Mouse (Mus musculus): ENCODE results near the gene Lhx1. TPM values are rescaled to one million over a fixed set of nuclear protein-coding genes. Genes with fewer than 3 reads are reported as not detected.

The Lhx1 gene
- polyA plus RNA-seq, 1 experiment from 2014 or later: 37.6 TPM

- no peak; the same call in 1 of the 2 replicates for ATAC-seq (ENCODE audit: low FRiP score)
- H3K27me3 ChIP-seq (replicated peaks): peaks cover 79% of the 10 kb centered on the region
- WGBS: under 1% methylated on average over 43 of the region's 48 CpGs
These were observed 644 bp downstream of the Lhx1 start for GRCm38 (mm10) chr11:84524511-84525270.

DNA sequence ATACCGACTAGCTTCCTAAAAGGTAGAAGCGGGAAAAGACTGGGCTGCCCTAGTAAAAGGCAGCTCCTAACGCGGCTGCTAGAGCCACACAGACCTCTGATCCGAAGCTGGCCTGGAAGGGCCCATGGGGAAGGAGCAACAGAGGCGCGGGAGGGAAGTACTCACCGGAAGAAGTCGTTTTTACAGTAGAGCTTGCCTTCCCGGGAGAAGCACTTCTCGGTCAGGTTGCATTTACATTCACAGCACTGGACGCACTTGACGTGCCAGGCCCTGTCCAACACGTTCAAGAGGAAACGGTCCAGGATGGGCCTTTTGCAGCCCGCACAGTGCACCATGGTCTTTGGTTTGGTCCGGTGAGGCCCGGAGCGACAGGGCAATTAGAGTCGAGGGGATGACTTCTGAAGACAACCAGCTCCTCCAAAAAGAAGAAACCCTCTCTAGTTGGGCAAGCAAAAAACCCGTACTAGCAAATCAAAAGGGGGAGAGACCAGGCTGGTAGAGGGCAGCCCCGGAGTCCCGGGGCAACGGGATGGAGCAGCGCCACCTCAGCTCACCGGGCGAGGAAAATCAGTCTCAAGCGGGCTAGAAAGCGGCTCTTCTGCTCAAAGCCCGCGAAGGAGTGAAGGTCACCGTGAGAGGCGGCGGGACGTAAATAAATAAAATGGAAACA, 1.4 kb downstream of the Lhx1 start:
- Histone ChIP-seq H3K4me2 (peak overlapping the region; percentile 70), H3K27me3 (replicated peaks) (peaks cover 83% of the 10 kb centered on the region), H3K9ac (replicated peaks) (peak overlapping the region; percentile 62), H3K4me3 (replicated peaks) (peak overlapping the region; percentile 50), H3K4me1 (peaks cover 34% of the 10 kb centered on the region), H3K27ac (replicated peaks) (peak overlapping the region; percentile 83), H3K9me3 (replicated peaks) (no peaks in the 10 kb centered on the region), H3K36me3 (no peaks in the 10 kb centered on the region)
- no peak for ATAC-seq (ENCODE audit: low FRiP score)
- under 1% methylated on average over 35 of the region's 35 CpGs for WGBS

More at GRCm38 (mm10) chr11:84524511-84525270, 644 bp downstream of the Lhx1 start:
- no peaks in the 10 kb centered on the region for H3K9me3 ChIP-seq (replicated peaks)
- peaks cover 39% of the 10 kb centered on the region for H3K4me1 ChIP-seq
- H3K27ac ChIP-seq (replicated peaks): peak overlapping the region; percentile 83
- H3K36me3 ChIP-seq: no peaks in the 10 kb centered on the region
- H3K4me3 ChIP-seq (replicated peaks): peak overlapping the region; percentile 50
- peak overlapping the region; percentile 62 for H3K9ac ChIP-seq (replicated peaks)
- H3K4me2 ChIP-seq: peak overlapping the region; percentile 70

GRCm38 (mm10) chr11:84523321-84523831, 2.0 kb downstream of the Lhx1 start:
- Histone ChIP-seq H3K27ac (replicated peaks) (peak overlapping the region; percentile 83), H3K9me3 (replicated peaks) (no peaks in the 10 kb centered on the region), H3K4me1 (peaks cover 34% of the 10 kb centered on the region), H3K4me2 (peak overlapping the region; percentile 70), H3K36me3 (no peaks in the 10 kb centered on the region), H3K9ac (replicated peaks) (peak overlapping the region; percentile 62), H3K27me3 (replicated peaks) (peaks cover 85% of the 10 kb centered on the region), H3K4me3 (replicated peaks) (peak overlapping the region; percentile 50)
- ATAC-seq (ENCODE audit: low FRiP score): no peak
- under 1% methylated on average over 16 of the region's 16 CpGs for WGBS

DNA sequence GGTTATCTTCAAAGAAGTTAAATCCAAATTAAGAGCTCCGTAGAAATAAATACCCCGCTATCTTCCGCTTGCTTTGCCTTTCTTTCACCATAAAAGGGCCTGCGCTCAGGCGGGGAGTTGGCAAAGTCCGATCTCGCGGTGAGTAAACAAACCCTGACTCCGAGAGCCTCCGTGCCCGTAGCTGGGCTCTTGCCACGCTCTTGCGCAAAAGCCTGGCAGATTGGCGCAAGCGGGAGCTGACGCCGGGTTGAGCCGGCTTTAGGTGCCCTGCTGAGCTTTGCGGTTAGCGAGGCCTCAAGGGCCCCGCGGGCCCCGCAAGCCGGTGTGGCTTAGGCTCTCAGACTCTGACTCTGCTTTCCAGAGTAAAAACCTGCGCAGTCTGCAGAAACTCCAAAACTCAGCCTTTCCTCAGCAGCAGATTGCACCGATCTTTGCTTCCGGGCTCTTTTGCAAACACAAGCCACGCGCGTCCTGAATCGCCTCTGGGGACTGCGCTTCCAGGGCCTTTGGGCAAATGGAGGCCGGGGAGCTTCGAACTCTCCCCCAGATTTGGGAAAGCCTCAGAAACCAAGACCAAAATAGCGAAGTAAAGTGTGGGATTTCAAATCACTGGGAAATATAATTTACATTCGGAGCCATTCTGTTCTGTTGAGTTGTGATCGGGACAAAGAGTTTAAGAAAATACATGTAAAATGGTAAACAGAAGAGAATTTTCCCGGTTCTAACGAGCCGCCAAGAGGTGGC, 2.6 kb downstream of the Lhx1 start:
- H3K36me3 ChIP-seq: no peaks in the 10 kb centered on the region
- peak overlapping the region; percentile 83 for H3K27ac ChIP-seq (replicated peaks)
- 1% methylated on average over 40 of the region's 40 CpGs for WGBS
- H3K4me2 ChIP-seq: peak overlapping the region; percentile 70
- no peaks in the 10 kb centered on the region for H3K9me3 ChIP-seq (replicated peaks)
- peak overlapping the region; percentile 62 for H3K9ac ChIP-seq (replicated peaks)
- H3K4me1 ChIP-seq: peaks cover 34% of the 10 kb centered on the region
- peaks cover 81% of the 10 kb centered on the region for H3K27me3 ChIP-seq (replicated peaks)
- H3K4me3 ChIP-seq (replicated peaks): peak overlapping the region; percentile 50
- ATAC-seq (ENCODE audit: low FRiP score): no peak

DNA sequence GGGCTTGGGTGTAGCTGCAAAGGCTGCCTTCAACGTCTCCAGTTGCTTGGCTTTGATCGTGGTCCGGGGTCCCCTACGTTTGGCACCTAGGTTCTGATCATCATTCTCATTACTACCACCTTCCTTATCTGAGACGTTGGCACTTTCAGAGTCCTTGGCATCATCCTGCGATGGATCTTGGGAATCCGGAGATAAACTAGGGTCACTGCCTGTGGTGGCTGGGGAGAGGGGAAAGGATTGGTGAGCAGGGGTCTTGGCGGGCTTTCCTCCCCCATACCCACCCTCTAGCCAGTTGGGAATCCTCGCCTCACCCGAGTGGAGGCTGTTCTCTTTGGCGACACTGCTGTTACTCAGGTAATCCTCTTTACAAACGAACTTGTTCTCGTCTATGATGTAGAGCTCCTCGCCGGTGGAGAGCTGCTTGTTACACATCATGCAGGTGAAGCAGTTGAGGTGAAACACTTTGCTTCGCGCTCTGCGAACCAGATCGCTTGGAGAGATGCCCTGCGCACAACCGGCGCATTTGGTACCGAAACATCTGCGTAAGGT, 3.5 kb downstream of the Lhx1 start:
- peak overlapping the region; percentile 70 for H3K4me2 ChIP-seq
- peak overlapping the region; percentile 62 for H3K9ac ChIP-seq (replicated peaks)
- H3K4me3 ChIP-seq (replicated peaks): peak overlapping the region; percentile 50
- H3K27ac ChIP-seq (replicated peaks): peak overlapping the region; percentile 83
- H3K36me3 ChIP-seq: no peaks in the 10 kb centered on the region
- 4% methylated on average over 24 of the region's 24 CpGs for WGBS
- ATAC-seq (ENCODE audit: low FRiP score): no peak
- H3K9me3 ChIP-seq (replicated peaks): no peaks in the 10 kb centered on the region
- H3K4me1 ChIP-seq: peaks cover 34% of the 10 kb centered on the region
- H3K27me3 ChIP-seq (replicated peaks): peaks cover 78% of the 10 kb centered on the region

DNA sequence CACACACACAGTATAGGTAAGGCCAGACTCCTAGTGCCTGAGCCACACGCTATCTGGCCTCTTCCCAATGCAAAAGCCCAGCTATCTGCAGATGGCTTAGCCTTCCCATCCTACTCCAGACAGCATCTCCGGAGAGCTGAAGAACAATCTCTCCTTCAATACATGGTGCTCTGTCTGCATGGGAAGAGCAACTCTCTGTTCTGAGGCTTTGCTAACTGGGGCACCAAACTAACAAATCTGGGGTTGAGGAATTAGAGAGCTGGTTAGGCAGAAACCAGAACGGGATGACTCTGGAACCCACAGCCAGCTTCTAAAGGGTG, 4.3 kb downstream of the Lhx1 start:
- no peak for ATAC-seq (ENCODE audit: low FRiP score)
- WGBS: 17% methylated on average over 3 of the region's 3 CpGs
- peaks cover 75% of the 10 kb centered on the region for H3K27me3 ChIP-seq (replicated peaks)
- H3K4me2 ChIP-seq: peak overlapping the region; percentile 70
- peak overlapping the region; percentile 62 for H3K9ac ChIP-seq (replicated peaks)
- peak overlapping the region; percentile 50 for H3K4me3 ChIP-seq (replicated peaks)
- peaks cover 31% of the 10 kb centered on the region for H3K4me1 ChIP-seq
- peak overlapping the region; percentile 83 for H3K27ac ChIP-seq (replicated peaks)
- no peaks in the 10 kb centered on the region for H3K9me3 ChIP-seq (replicated peaks)
- no peaks in the 10 kb centered on the region for H3K36me3 ChIP-seq

DNA sequence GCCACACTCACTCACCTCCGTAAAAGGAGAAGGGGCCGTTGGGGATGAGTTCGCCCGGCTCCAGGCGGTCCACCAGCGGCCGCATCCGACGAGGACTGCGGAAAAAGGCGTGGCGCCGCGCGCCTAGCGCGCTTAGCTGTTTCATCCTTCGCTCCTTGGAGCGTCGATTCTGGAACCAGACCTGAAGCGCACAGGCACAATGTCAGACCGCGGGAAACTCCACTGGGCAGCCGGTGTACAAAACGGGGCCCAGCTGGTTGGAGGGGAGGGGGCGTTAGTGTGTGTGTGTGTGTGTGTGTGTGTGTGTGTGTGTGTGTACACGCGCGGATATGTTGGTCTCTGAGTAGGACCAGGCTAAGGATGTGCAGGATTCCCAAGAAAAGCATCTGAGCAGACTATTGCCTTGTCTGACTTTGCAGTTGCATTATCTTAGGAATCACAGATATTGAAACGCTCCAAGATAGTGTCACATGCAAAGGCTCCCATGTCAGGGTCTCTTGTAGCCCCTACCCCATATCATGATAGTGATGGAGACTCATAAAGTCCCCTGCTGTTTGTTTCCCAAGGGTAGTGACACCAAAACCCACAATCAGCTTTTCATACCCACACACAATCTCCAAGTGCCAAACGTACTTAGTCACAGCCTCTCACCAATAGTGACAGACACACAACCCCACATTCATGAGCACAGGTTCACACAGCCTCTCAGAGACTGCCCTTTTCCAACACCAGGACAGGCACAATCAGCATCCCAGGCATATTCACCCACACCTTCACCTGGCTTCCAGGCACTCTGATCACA, 4.9 kb downstream of the Lhx1 start:
- H3K9me3 ChIP-seq (replicated peaks): no peaks in the 10 kb centered on the region
- H3K4me1 ChIP-seq: peaks cover 26% of the 10 kb centered on the region
- no peaks in the 10 kb centered on the region for H3K36me3 ChIP-seq
- H3K4me2 ChIP-seq: peak overlapping the region; percentile 70
- peak overlapping the region; percentile 62 for H3K9ac ChIP-seq (replicated peaks)
- WGBS: 1% methylated on average over 31 of the region's 31 CpGs
- no peak for ATAC-seq (ENCODE audit: low FRiP score)
- peak overlapping the region; percentile 83 for H3K27ac ChIP-seq (replicated peaks)
- peaks cover 75% of the 10 kb centered on the region for H3K27me3 ChIP-seq (replicated peaks)
- H3K4me3 ChIP-seq (replicated peaks): peak overlapping the region; percentile 50

DNA sequence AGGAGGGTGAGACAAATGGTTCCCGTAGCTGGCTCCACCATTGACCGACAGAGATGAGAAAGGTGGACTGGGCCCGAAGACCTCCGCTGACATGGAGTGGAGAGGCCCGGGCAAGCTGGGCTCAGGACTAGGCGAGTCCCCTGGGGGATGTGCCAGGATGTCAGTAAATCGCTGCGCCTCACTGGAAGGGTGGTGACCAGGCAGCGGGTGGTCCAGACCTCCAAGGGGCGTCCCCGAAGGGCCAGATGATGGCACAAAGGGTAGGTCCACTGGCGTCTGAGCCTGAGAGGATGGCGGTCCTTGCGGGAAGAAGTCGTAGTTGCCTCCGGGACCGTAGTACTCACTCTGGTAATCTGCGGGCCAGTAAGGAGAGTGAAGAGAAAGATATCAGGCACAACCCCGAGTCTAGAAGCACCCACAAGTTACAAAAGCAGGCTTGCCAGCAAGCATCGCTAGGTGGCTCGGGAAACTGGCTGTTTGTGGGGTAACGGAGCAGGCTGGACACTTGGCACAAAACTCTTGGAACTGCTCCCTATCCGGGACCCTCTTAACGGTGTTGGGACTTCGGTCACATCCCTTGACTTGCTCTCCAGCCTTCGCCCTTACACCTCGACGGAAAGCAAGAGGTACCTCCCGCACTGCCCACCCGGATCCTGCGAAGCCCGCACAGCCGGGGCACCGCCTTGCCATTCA, 5.6 kb downstream of the Lhx1 start:
- Histone ChIP-seq H3K27me3 (replicated peaks) (peaks cover 76% of the 10 kb centered on the region), H3K9me3 (replicated peaks) (no peaks in the 10 kb centered on the region), H3K4me1 (peaks cover 18% of the 10 kb centered on the region), H3K4me3 (replicated peaks) (peak overlapping the region; percentile 50), H3K27ac (replicated peaks) (peak overlapping the region; percentile 83), H3K9ac (replicated peaks) (peak overlapping the region; percentile 62), H3K36me3 (no peaks in the 10 kb centered on the region), H3K4me2 (peak overlapping the region; percentile 70)
- no peak for ATAC-seq (ENCODE audit: low FRiP score)
- WGBS: 3% methylated on average over 34 of the region's 34 CpGs

DNA sequence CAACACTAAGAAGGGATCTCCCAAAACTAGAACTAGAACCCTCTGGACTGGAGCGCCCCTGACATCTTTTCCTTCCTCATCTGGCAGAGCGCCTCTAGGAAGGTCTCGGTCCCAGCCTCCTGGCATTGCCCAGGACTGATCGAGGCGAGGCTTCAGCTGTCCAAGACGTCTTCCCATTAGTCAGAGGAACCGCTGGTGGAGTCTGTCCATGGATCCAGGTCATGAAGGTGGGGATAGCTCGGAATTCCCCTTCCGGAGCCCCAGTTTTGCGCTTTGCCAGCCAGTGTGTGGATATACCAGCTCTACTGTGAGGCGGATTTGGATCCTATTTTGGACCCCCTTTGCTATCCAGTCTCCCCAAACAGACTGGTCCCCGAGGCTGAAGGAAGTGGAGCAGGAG, 6.3 kb downstream of the Lhx1 start:
- Histone ChIP-seq H3K27ac (replicated peaks) (peak overlapping the region; percentile 83), H3K4me1 (peaks cover 14% of the 10 kb centered on the region), H3K36me3 (no peaks in the 10 kb centered on the region), H3K9me3 (replicated peaks) (no peaks in the 10 kb centered on the region), H3K4me3 (replicated peaks) (peak overlapping the region; percentile 50), H3K4me2 (peak overlapping the region; percentile 70), H3K9ac (replicated peaks) (peak overlapping the region; percentile 62), H3K27me3 (replicated peaks) (peaks cover 79% of the 10 kb centered on the region)
- no peak for ATAC-seq (ENCODE audit: low FRiP score)
- WGBS: 7% methylated on average over 12 of the region's 12 CpGs

- Histone ChIP-seq H3K27ac (replicated peaks) (0 out of 2 replicates have a peak overlapping the region, but pooled peaks have one; percentile 83), H3K36me3 (no peaks in the 10 kb centered on the region), H3K27me3 (replicated peaks) (peaks cover 72% of the 10 kb centered on the region), H3K4me3 (replicated peaks) (peak overlapping the region; percentile 50), H3K4me1 (peaks cover 16% of the 10 kb centered on the region), H3K9me3 (replicated peaks) (no peaks in the 10 kb centered on the region), H3K4me2 (peak overlapping the region; percentile 70), H3K9ac (replicated peaks) (no peak overlapping the region)
- WGBS: 24% methylated on average over 5 of the region's 5 CpGs
- no peak for ATAC-seq (ENCODE audit: low FRiP score)
These were observed 7.1 kb downstream of the Lhx1 start for GRCm38 (mm10) chr11:84518261-84518660.
